ENCODE assay signal across 29 mouse cellular contexts in the genomic region with DNA sequence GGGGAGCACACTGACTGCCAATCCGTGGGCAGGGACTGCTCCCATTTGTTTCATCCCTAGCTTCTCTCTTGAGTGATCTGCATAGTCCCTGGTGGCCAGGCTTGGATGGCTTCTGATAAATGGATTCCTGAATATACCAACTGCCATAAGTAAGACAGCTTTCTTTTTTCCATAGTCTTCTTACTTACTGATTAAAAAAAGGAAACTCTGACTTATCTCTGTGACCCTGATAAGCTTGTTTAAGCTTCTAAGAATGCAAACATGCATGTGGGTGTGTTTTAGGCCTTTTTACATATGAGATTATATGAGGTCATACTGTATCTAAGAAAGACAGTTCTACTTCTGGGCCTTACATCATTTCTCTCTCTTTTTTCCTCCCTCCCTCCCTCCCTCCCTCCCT. TPM values are rescaled to one million over a fixed set of nuclear protein-coding genes. Genes with fewer than 3 reads are reported as not detected.
DNase-seq lines count a peak whose midpoint lies in the region; ATAC-seq and TF ChIP-seq lines count a peak whose summit lies in the region.
"Had no signal": no experiment of that assay in that cellular context is flagged by ENCODE, and none has a peak within 500 bp of the region (broad histone marks: within the 10 kb centered on the region; RNA-seq: fewer than 3 reads in every experiment).

No protein-coding gene starts in this region.

- 11% methylated on average over 1 of the region's 1 CpGs for WGBS in midbrain, postnatal 0 days
- WGBS in midbrain, embryonic 13.5 days = 12% methylated on average over 1 of the region's 1 CpGs

- no peaks in the 10 kb centered on the region for H3K27me3 ChIP-seq in midbrain, postnatal 0 days (ENCODE audit: insufficient read depth, low read length)
- H3K27me3 ChIP-seq in midbrain, embryonic 13.5 days = no peaks in the 10 kb centered on the region
- H3K27me3 ChIP-seq in CH12.LX (replicated peaks) = no peaks in the 10 kb centered on the region
- H3K27me3 ChIP-seq: embryonic facial prominence, embryonic 12.5 days; forebrain, embryonic 12.5 days; heart, embryonic 12.5 days; neural tube, embryonic 13.5 days had no signal

- DNase-seq in heart, postnatal 4 days = peak; percentile 6
- no peak for DNase-seq in heart, postnatal 14 days
- DNase-seq in midbrain, postnatal 0 days (ENCODE audit: low spot score) = no peak
- no peak for DNase-seq in CH12.LX (ENCODE audit: extremely low read depth)
- DNase-seq in c-Kit-positive CD71-positive TER-119-negative erythroid progenitor cells, embryonic 14.5 days (ENCODE audit: low read depth) = peak; percentile 20
- no peak for DNase-seq in right cerebral cortex, adult 2 months (ENCODE audit: low spot score in 2 of 2)
- DNase-seq in frontal cortex, adult 2 months (ENCODE audit: extremely low spot score in 1 of 2, low spot score in 1 of 2) = no peak
- DNase-seq: adrenal gland, postnatal 25 days; cerebellum, adult 11-12 months; cerebellum, postnatal 10 days; gastrocnemius, postnatal 14 days; heart, adult 18-20 months; heart, postnatal 10 days; kidney, adult 8-10 months; kidney, postnatal 10 days; lung, adult 18-20 months; lung, postnatal 10 days; right cerebral cortex, adult 18-20 months; thymus, postnatal 25 days had no signal

- no peak overlapping the region for H3K4me3 ChIP-seq in midbrain, postnatal 0 days (ENCODE audit: low read depth, low read length)
- no peak overlapping the region for H3K4me3 ChIP-seq in midbrain, embryonic 13.5 days (replicated peaks)
- peak overlapping the region in 2 of 3 experiments; percentile 2 to 25 for H3K4me3 ChIP-seq in CH12.LX (replicated peaks in 1 of 3; ENCODE audit: low read depth in 2 of 3, low read length in 2 of 3, poor library complexity in 1 of 3)
- H3K4me3 ChIP-seq: embryonic facial prominence, embryonic 12.5 days; forebrain, embryonic 12.5 days; heart, embryonic 12.5 days; layer of hippocampus, adult 2 months; myocyte; neural tube, embryonic 13.5 days had no signal

- intact Hi-C loops in heart, postnatal 14 days (cut with DNase I) = loop anchor here (5.0 kb wide), 1 partner anchor 45 kb away; no protein-coding TSS in a partner anchor

- no peaks in the 10 kb centered on the region for H3K9me3 ChIP-seq in midbrain, postnatal 0 days (ENCODE audit: low read length)
- no peaks in the 10 kb centered on the region for H3K9me3 ChIP-seq in midbrain, embryonic 13.5 days
- peaks cover 4% of the 10 kb centered on the region for H3K9me3 ChIP-seq in CH12.LX (replicated peaks; ENCODE audit: low read length)
- H3K9me3 ChIP-seq: embryonic facial prominence, embryonic 12.5 days; forebrain, embryonic 12.5 days; heart, embryonic 12.5 days; neural tube, embryonic 13.5 days had no signal

- TF ChIP-seq RAD21 in CH12.LX (IDR thresholded peaks at IDR 0.05; ENCODE audit: low read depth, low read length) = no peak

- TF ChIP-seq EP300 in CH12.LX (IDR thresholded peaks at IDR 0.05; ENCODE audit: low read length) = no peak

- H3K27ac ChIP-seq in midbrain, postnatal 0 days (ENCODE audit: low read depth, low read length) = no peak overlapping the region
- H3K27ac ChIP-seq in midbrain, embryonic 13.5 days = no peak overlapping the region
- H3K27ac ChIP-seq in CH12.LX (ENCODE audit: insufficient read depth, low read depth) = peak overlapping the region; percentile 87
- H3K27ac ChIP-seq: embryonic facial prominence, embryonic 12.5 days; forebrain, embryonic 12.5 days; layer of hippocampus, adult 2 months had no signal

- H3K4me1 ChIP-seq in midbrain, postnatal 0 days (ENCODE audit: insufficient read depth, low read length) = no peaks in the 10 kb centered on the region
- H3K4me1 ChIP-seq in midbrain, embryonic 13.5 days (replicated peaks) = peaks cover 15% of the 10 kb centered on the region
- H3K4me1 ChIP-seq in CH12.LX (ENCODE audit: control insufficient read depth in 1 of 2, insufficient read depth in 2 of 2) = peaks cover 12 to 74% of the 10 kb centered on the region in 2 experiments

- TF ChIP-seq CTCF in midbrain, postnatal 0 days (IDR thresholded peaks at IDR 0.05) = no peak
- no peak for TF ChIP-seq CTCF in CH12.LX (conservative IDR thresholded peaks at IDR 0.05 in 1 of 2, IDR thresholded peaks at IDR 0.05 in 1 of 2; ENCODE audit: low read depth in 2 of 2, low read length in 2 of 2)

- H3K4me2 ChIP-seq in midbrain, postnatal 0 days (ENCODE audit: low read depth, low read length, poor library complexity, severe bottlenecking) = no peak overlapping the region
- H3K4me2 ChIP-seq in midbrain, embryonic 13.5 days (replicated peaks) = no peak overlapping the region
- peak overlapping the region; percentile 10; the same call in 1 of the 2 replicates for H3K4me2 ChIP-seq in CH12.LX (ENCODE audit: insufficient read depth, low read depth, poor library complexity, severe bottlenecking)
- H3K4me2 ChIP-seq: embryonic facial prominence, embryonic 12.5 days; heart, embryonic 12.5 days; hindbrain, embryonic 14.5 days; midbrain, embryonic 11.5 days; neural tube, embryonic 13.5 days had no signal

- in situ Hi-C loops in CH12.LX (cut with MboI; ENCODE audit: low pct_ligation_motif_present, low pct_unique_long_range_greater_than_20kb, low sequenced_read_pairs) = no loop called here

- H3K36me3 ChIP-seq in midbrain, postnatal 0 days (ENCODE audit: insufficient read depth, low read length) = no peaks in the 10 kb centered on the region
- no peaks in the 10 kb centered on the region for H3K36me3 ChIP-seq in midbrain, embryonic 13.5 days
- no peaks in the 10 kb centered on the region for H3K36me3 ChIP-seq in CH12.LX (replicated peaks in 1 of 2; ENCODE audit: control insufficient read depth in 1 of 2, insufficient read depth in 1 of 2, low read length in 1 of 2)
- H3K36me3 ChIP-seq: embryonic facial prominence, embryonic 12.5 days; forebrain, embryonic 12.5 days; heart, embryonic 12.5 days; neural tube, embryonic 13.5 days had no signal

- peak; percentile 26; the same call in 1 of the 2 replicates for ATAC-seq in midbrain, postnatal 0 days (ENCODE audit: low FRiP score)
- ATAC-seq in midbrain, embryonic 13.5 days = no peak
- ATAC-seq: inflammation-experienced regulatory T-cells, adult 6 months had no signal

- no peak overlapping the region for H3K9ac ChIP-seq in midbrain, postnatal 0 days (replicated peaks; ENCODE audit: low read length, poor library complexity, severe bottlenecking)
- H3K9ac ChIP-seq in midbrain, embryonic 13.5 days (replicated peaks) = no peak overlapping the region
- H3K9ac ChIP-seq in CH12.LX (ENCODE audit: insufficient read depth, low read depth) = peak overlapping the region; percentile 30
- H3K9ac ChIP-seq: embryonic facial prominence, embryonic 12.5 days; forebrain, embryonic 12.5 days; heart, embryonic 12.5 days; hindbrain, embryonic 14.5 days; neural tube, embryonic 13.5 days had no signal

- TF ChIP-seq POLR2A in CH12.LX (IDR thresholded peaks at IDR 0.05; ENCODE audit: low read depth, low read length) = no peak

- H3K79me2 ChIP-seq in CH12.LX (replicated peaks; ENCODE audit: control insufficient read depth, extremely low read depth, insufficient read depth, poor library complexity, severe bottlenecking) = no peaks in the 10 kb centered on the region

- dilution Hi-C loops in CH12.LX (cut with MboI; ENCODE audit: extremely low pct_ligation_motif_present, extremely low pct_unique_long_range_greater_than_20kb, low sequenced_read_pairs) = no loop called here

TF ChIP-seq in CH12.LX, 34 proteins besides CTCF, POLR2A, EP300 and RAD21:
- TF ChIP-seq TBP (conservative IDR thresholded peaks at IDR 0.05; ENCODE audit: low read depth, low read length) (no peak), RCOR1 (conservative IDR thresholded peaks at IDR 0.05; ENCODE audit: low read depth, low read length) (no peak), IRF4 (IDR thresholded peaks at IDR 0.05; ENCODE audit: low read depth, low read length) (no peak), POLR2AphosphoS2 (IDR thresholded peaks at IDR 0.05; ENCODE audit: low read depth, low read length) (no peak), MXI1 (IDR thresholded peaks at IDR 0.05; ENCODE audit: low read depth, low read length) (no peak)

RNA-seq across cellular contexts. Expression of gene Odc1, which starts 57.3 kb away (rescaled TPM):
- 100 to 1,000 TPM; 158 to 160 TPM for total RNA-seq in heart, postnatal 4 days (2021)
- 10 to 100 TPM; 50.6 to 59.0 TPM for total RNA-seq in heart, postnatal 14 days (2021)
- total RNA-seq in midbrain, postnatal 0 days (2014; rRNA removed) = 181 and 197 TPM in 2 replicates
- 90.9 and 102 TPM in 2 replicates for polyA plus RNA-seq in midbrain, postnatal 0 days (2015; fragmentation: Nextera tagmentation; extraction: Ambion mirVana)
- polyA plus RNA-seq in midbrain, embryonic 13.5 days (2015; fragmentation: Nextera tagmentation; extraction: Ambion mirVana) = 185 and 189 TPM in 2 replicates
- total RNA-seq in CH12.LX (2012; rRNA removed) (1,757 and 1,839 TPM in 2 replicates), CH12.LX (2014; rRNA removed) (2,455 and 2,545 TPM in 2 replicates)
- 2,544 and 2,567 TPM in 2 replicates for polyA plus RNA-seq in CH12.LX (2012; ENCODE audit: insufficient read length, low read depth)
- polyA plus RNA-seq in frontal cortex, adult 2 months (2012; rRNA removed) = 87.5 and 94.0 TPM in 2 replicates

Comparison
In these comparisons a context has a peak if more than half of its experiments do, and no peak if none do; other contexts are left out.
1. DNase-seq: peak in heart, postnatal 4 days (single experiment) and c-Kit-positive CD71-positive TER-119-negative erythroid progenitor cells, embryonic 14.5 days (single experiment); none in heart, postnatal 14 days (0 of 2), midbrain, postnatal 0 days (single experiment), CH12.LX (single experiment), right cerebral cortex, adult 2 months (0 of 2) and frontal cortex, adult 2 months (0 of 2).
2. H3K4me3 ChIP-seq: peak in CH12.LX (2 of 3); none in midbrain, postnatal 0 days (single experiment) and midbrain, embryonic 13.5 days (single experiment).